Mouse (Mus musculus): ENCODE results near the gene Lmtk2. TPM values are rescaled to one million over a fixed set of nuclear protein-coding genes. Genes with fewer than 3 reads are reported as not detected.

Lmtk2 gene
- total RNA-seq, 2 experiments from 2014 or later: 19.0 to 20.8 TPM

DNA sequence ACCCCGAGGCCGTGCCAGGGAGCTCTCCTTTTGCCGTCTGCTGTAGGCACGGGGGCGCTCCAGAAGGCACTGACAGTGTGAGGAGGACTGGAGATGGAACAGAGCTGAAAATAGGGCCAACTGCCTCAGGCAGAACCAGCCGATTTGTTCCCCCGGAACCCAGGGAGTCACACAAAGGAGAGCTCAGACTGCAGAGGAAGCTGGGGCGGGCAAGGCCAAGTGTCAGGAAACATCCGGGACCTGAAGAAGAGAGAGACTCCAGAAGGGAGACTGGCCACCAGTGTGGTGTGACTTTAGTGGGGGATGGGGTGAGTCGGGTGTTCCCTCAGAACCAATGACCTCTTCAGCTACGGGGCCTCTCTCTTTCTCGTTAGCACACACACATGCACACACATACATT, 119.1 kb downstream of the Lmtk2 start:
- DNase-seq: peak; percentile 21

DNA sequence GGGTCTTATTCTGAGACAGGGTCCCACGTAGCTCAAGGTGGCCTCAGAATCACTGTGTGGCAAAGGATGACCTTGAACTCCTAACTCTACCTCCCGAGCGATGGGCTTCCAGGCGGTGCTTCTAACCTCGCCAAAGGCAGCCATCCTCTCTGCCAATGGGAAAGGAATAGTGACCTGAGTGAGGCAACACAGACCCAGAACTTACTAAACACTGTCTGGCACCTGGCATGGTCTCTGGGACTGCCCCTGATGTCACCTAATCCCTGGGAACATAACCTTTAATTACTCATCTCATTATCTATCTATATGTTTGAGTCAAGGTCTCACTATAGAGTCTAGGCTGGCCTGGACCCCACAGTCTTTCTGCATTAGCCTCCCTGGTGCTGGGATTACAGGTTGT, 119.7 kb downstream of the Lmtk2 start:
- DNase-seq: no peak

DNA sequence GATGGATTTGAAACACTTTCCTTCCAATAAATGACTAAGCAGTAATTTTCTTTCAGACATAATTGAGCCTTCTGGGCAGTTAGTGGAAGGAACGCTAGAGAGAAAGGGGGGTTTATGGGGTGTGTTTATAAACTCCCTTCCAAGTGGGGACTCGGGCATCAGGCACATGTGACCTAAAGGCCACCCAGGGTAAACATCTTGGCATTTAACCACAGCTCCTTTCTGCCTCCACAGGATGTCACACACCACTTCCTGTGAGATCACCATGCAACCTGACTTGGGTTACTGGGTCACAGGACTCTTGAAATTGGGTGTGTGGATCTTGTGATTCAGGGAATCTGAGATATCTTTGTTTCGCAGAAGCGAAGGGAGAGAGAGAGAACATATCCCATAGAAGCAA, 121.1 kb downstream of the Lmtk2 start:
- no peak for DNase-seq

DNA sequence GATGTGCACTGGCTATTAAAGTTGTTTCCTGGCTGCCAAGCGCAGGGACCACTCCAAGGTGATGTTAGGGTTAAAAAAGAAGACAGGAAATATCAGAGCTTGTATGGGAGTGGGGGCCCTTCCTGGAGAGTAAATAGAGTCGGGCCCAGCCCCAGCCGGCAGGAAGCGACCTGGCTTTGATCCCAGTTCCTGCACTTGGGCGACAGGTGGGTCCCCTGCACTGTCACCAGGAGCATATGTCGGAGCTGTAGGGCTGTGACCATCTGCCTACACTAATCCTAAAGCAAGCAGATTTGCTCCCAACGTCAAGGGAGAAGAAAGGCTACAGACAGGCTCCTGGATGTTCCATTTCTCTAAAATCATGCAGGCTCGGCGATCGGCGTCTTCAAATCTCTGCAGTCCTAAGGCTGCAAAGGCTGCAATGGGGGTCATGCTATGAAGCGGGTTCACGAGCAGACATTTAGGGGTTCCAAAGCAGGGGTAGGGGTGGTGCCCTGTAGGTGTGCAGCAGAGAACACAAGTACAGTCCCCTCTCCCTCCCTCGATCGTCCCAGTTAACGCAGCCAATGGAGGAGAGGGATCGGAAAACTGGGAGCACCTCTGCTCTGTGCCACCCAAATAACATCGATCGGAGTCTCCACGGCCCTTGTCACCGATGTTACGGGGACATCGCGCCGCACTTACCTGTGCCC, 122.7 kb downstream of the Lmtk2 start:
- DNase-seq: peak; percentile 65

- DNase-seq: peak; percentile 95
Observed at GRCm38 (mm10) chr5:144223503-144223862, 123.2 kb downstream of the Lmtk2 start, which contains the start of gene Tecpr1. TSS of gene Tecpr1 (minus strand) at chr5:144223615.

- DNase-seq: no peak
Observed at GRCm38 (mm10) chr5:144223899-144224816, 123.9 kb downstream of the Lmtk2 start.

DNA sequence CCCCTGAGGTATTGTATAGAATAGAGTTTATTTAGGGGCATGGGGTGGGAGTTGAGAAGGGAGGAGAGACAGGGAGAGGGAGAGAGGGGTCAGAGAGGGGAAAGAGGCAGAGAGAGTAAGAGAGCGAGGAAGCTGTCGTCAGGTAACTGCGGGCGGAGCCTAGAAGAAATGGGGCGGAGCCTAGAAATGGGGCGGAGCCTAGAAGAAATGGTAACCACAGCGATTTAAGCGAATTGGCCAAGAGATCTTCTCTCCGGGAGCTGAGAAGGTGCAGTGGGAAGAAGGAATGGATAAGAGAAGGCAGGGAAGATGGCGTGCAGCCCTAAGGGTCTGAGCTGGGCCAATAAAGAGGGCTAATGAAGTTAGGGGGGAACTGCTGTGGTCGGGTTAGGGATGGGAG, 126.0 kb downstream of the Lmtk2 start:
- no peak for DNase-seq

DNA sequence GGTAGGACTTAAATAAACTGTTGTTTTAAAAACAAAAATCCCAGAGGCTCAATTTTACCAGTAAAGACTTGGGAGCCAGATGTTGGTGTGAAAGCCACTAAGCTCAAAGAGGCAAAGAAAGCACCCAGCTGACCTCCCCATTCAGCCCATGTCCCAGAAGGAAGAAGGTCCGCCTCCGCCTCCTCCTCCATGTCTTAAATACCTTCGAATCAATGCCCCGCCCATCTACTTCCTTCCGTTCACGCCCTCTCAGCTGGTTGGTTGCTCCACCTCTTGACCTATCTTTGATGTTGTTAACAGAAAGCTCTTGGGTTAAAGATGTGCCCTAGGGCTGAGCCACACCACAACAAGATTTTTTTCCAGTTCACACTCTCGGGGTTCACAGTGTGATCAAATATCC, 130.0 kb downstream of the Lmtk2 start:
- no peak for DNase-seq

DNA sequence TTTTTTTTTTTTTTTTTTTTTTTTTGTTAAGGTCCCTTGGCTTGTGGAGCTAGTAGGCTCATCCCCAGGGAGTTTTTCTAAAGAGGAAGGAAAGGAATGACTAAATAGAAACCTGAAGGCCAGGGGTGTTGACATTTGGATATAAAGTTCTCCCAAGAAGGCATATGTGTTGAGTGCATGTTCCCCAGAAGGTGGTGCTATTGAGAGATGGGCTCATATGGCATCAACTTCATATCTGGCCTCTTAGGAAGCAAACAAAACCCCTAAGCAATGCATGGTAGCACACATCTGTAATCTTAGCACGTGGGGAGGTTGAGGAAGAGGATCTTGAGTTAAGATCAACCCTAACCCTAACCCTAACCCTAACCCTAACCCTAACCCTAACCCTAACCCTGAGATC, 131.2 kb downstream of the Lmtk2 start:
- no peak for DNase-seq

DNA sequence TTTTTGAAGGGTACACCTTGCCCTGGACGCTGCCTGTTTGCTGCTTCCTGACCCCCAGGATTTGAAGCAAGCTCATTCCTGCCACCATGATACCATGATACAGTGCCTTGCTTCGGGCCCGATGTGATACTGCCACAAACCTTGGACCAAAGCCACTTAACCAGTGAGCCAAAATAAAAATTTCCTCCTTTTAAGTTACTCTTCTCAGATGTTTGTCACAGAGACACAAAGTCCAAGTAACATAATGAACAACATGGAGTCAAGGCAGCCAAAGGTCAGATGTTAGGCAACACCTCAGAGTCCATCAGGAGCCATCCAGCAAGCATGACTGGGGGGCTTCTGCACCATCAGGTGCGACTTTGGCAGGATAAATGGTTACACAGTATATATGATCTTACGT, 132.3 kb downstream of the Lmtk2 start:
- no peak for DNase-seq

- no peak for DNase-seq
Observed at GRCm38 (mm10) chr5:144234222-144234621, 134.0 kb downstream of the Lmtk2 start.

GRCm38 (mm10) chr5:144234714-144235113, 134.5 kb downstream of the Lmtk2 start:
- DNase-seq: no peak

Other genes starting within 250 kb of the Lmtk2 start
- under 1 TPM in 1 of 2 experiments, not detected in 1; 0.24 TPM for gene Ankrd61, start 202.8 kb upstream of the Lmtk2 start, total RNA-seq (2021)
- 10 to 100 TPM; 43.6 to 45.8 TPM for gene Aimp2, start 190.6 kb upstream of the Lmtk2 start, total RNA-seq (2021)
- gene Pms2, start 190.5 kb upstream of the Lmtk2 start, total RNA-seq (2021): 10 to 100 TPM; 12.1 to 12.7 TPM
- gene Gm42421, start 172.3 kb upstream of the Lmtk2 start, total RNA-seq (2021): 1 to 10 TPM in 1 of 2 experiments, under 1 TPM in 1; 0.74 to 1.0 TPM
- gene Rsph10b, start 167.4 kb upstream of the Lmtk2 start, total RNA-seq (2021): under 1 TPM; 0.33 to 0.38 TPM
- 10 to 100 TPM; 43.1 to 43.8 TPM for gene Ccz1, start 85.6 kb upstream of the Lmtk2 start, total RNA-seq (2021)
- gene Ocm, start 73.8 kb upstream of the Lmtk2 start, total RNA-seq (2021): not detected
- gene Bhlha15, start 89.8 kb downstream of the Lmtk2 start, total RNA-seq (2021): under 1 TPM; 0.07 TPM
- gene Tecpr1, start 123.2 kb downstream of the Lmtk2 start, total RNA-seq (2021): 10 to 100 TPM; 24.1 to 26.0 TPM
- 100 to 1,000 TPM; 180 to 221 TPM for gene Bri3, start 144.0 kb downstream of the Lmtk2 start, total RNA-seq (2021)

Data from heart, postnatal 4 days (tissue).